ENCODE assay signal across 8 mouse cellular contexts in the genomic region with DNA sequence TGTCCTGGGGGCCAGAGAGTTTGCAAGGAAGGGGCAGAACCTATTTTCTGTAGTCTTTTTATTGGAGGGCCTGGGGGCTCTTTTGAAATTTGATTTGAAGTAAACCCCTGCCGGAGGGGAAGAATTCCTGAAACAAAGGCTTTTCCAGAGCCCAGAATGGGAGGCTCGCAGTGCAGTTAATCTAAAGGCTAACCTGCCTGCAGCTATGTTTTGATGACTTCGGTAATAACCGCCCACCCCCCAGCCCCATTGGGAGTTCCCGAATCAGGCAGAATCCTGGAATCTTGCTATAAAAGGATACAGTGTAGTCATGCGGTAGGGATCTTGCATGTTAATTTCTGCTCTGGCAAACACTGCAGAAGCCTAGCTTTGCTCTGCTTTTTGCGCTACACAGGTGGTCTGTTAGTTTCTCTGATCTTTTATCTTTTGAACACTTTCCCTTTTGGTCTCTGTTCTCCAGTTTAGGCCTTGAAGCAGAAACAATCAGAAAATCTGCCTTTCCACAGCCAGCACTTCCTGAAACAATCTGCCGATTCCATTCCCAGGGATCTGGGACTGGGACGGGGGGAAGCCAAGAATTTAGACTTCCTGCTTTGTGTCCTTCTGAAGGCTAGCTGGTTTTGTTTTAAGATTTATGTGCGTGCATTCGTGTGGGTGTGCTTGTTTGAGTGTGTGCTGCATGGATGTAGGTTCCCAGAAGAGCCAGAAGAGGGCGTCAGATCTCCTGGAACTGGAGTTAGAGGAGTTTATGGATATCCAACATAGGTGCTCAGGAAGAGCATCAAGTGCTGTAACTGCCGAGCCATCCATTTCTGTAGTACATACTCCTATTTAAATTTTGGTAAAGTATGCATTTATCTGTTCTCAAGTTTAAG. TPM values are rescaled to one million over a fixed set of nuclear protein-coding genes. Genes with fewer than 3 reads are reported as not detected.
DNase-seq lines count a peak whose midpoint lies in the region; ATAC-seq and TF ChIP-seq lines count a peak whose summit lies in the region.

No protein-coding gene starts in this region.

- no peak for ATAC-seq in kidney, postnatal 0 days (replicated peaks; ENCODE audit: low FRiP score, low read depth)
- ATAC-seq in heart, embryonic 15.5 days (replicated peaks; ENCODE audit: insufficient number of reproducible peaks, insufficient read depth, low FRiP score, low read depth): no peak

- TF ChIP-seq CTCF in kidney, postnatal 0 days (IDR thresholded peaks at IDR 0.05; ENCODE audit: low read depth): peak; percentile 60
- no peak for TF ChIP-seq CTCF in cortical plate, adult 2 months (IDR thresholded peaks at IDR 0.05; ENCODE audit: extremely low read depth, insufficient read depth, low read length)

- peak overlapping the region; percentile 70 for H3K4me3 ChIP-seq in kidney, postnatal 0 days (replicated peaks; ENCODE audit: low read depth, low read length)
- H3K4me3 ChIP-seq in cortical plate, adult 2 months (ENCODE audit: insufficient read depth, low read length): peak overlapping the region; percentile 98
- peak overlapping the region; percentile 69 for H3K4me3 ChIP-seq in heart, embryonic 15.5 days

- H3K27ac ChIP-seq in kidney, postnatal 0 days: peak overlapping the region; percentile 42; the same call in 1 of the 2 replicates
- H3K27ac ChIP-seq in cortical plate, adult 2 months (ENCODE audit: insufficient read depth, low read length): no peak overlapping the region
- peak overlapping the region; percentile 82 for H3K27ac ChIP-seq in heart, embryonic 15.5 days

- TF ChIP-seq POLR2A in cortical plate, adult 2 months (IDR thresholded peaks at IDR 0.05; ENCODE audit: extremely low read depth, insufficient read depth, low read length): no peak

- 20% methylated on average over 13 of the region's 13 CpGs for WGBS in kidney, postnatal 0 days
- 18% methylated on average over 13 of the region's 13 CpGs for WGBS in heart, embryonic 15.5 days

- DNase-seq in kidney, postnatal 0 days (ENCODE audit: low spot score): peak; percentile 58
- no peak for DNase-seq in kidney, adult 11 months
- DNase-seq in liver: peak; percentile 31
- peak; percentile 51 for DNase-seq in retina, postnatal 1 day
- no peak for DNase-seq in adrenal gland, postnatal 36 days
- no peak for DNase-seq in cerebellum, adult 11 months

- no peaks in the 10 kb centered on the region for H3K27me3 ChIP-seq in kidney, postnatal 0 days (ENCODE audit: insufficient read depth, low read length)
- H3K27me3 ChIP-seq in heart, embryonic 15.5 days: no peaks in the 10 kb centered on the region

- no peak overlapping the region for H3K9ac ChIP-seq in kidney, postnatal 0 days (ENCODE audit: low read depth, low read length)
- H3K9ac ChIP-seq in heart, embryonic 15.5 days: peak overlapping the region; percentile 74; the same call in 1 of the 2 replicates

- H3K4me2 ChIP-seq in kidney, postnatal 0 days (ENCODE audit: low read length): peak overlapping the region; percentile 100
- peak overlapping the region; percentile 94 for H3K4me2 ChIP-seq in heart, embryonic 15.5 days

- peaks cover 12% of the 10 kb centered on the region for H3K4me1 ChIP-seq in kidney, postnatal 0 days (replicated peaks; ENCODE audit: insufficient read depth, low read length)
- no peaks in the 10 kb centered on the region for H3K4me1 ChIP-seq in cortical plate, adult 2 months (ENCODE audit: control insufficient read depth, insufficient read depth, low read length)
- peaks cover 37% of the 10 kb centered on the region for H3K4me1 ChIP-seq in heart, embryonic 15.5 days (replicated peaks)

- no peaks in the 10 kb centered on the region for H3K36me3 ChIP-seq in kidney, postnatal 0 days (ENCODE audit: insufficient read depth, low read length)
- H3K36me3 ChIP-seq in heart, embryonic 15.5 days: no peaks in the 10 kb centered on the region

- H3K9me3 ChIP-seq in kidney, postnatal 0 days (replicated peaks; ENCODE audit: low read length): no peaks in the 10 kb centered on the region
- no peaks in the 10 kb centered on the region for H3K9me3 ChIP-seq in heart, embryonic 15.5 days (replicated peaks)

RNA-seq across cellular contexts. Expression of a gene that starts 2.2 kb away (rescaled TPM):
- 24.0 and 26.8 TPM in 2 replicates for polyA plus RNA-seq in kidney, postnatal 0 days (2015; fragmentation: Nextera tagmentation; extraction: Ambion mirVana)
- polyA plus RNA-seq in cortical plate, adult 2 months (2012; rRNA removed): 56.9 and 63.8 TPM in 2 replicates
- 42.1 and 52.3 TPM in 2 replicates for polyA plus RNA-seq in heart, embryonic 15.5 days (2015; fragmentation: Nextera tagmentation; extraction: Ambion mirVana)
- 1 to 10 TPM; 7.9 to 10.0 TPM for total RNA-seq in adrenal gland, postnatal 36 days (2021)

RNA-seq across cellular contexts. Expression of a gene that starts 34.4 kb away (rescaled TPM):
- polyA plus RNA-seq in kidney, postnatal 0 days (2015; fragmentation: Nextera tagmentation; extraction: Ambion mirVana): 8.5 and 9.2 TPM in 2 replicates
- polyA plus RNA-seq in cortical plate, adult 2 months (2012; rRNA removed): 11.1 and 12.2 TPM in 2 replicates
- polyA plus RNA-seq in heart, embryonic 15.5 days (2015; fragmentation: Nextera tagmentation; extraction: Ambion mirVana): 4.1 and 6.3 TPM in 2 replicates
- 1 to 10 TPM; 1.6 to 3.1 TPM for total RNA-seq in adrenal gland, postnatal 36 days (2021)

RNA-seq across cellular contexts. Expression of a gene that starts 46.2 kb away (rescaled TPM):
- 39.6 and 44.7 TPM in 2 replicates for polyA plus RNA-seq in kidney, postnatal 0 days (2015; fragmentation: Nextera tagmentation; extraction: Ambion mirVana)
- 55.5 and 58.2 TPM in 2 replicates for polyA plus RNA-seq in cortical plate, adult 2 months (2012; rRNA removed)
- 32.5 and 34.6 TPM in 2 replicates for polyA plus RNA-seq in heart, embryonic 15.5 days (2015; fragmentation: Nextera tagmentation; extraction: Ambion mirVana)
- 10 to 100 TPM; 74.0 to 86.9 TPM for total RNA-seq in adrenal gland, postnatal 36 days (2021)

Comparison
In these comparisons a context has a peak if more than half of its experiments do, and no peak if none do; other contexts are left out.
1. DNase-seq: peak in kidney, postnatal 0 days (single experiment), liver (single experiment) and retina, postnatal 1 day (single experiment); none in kidney, adult 11 months (single experiment), adrenal gland, postnatal 36 days (0 of 2) and cerebellum, adult 11 months (single experiment).
2. Peak in every context shown above with its lines, with median percentiles within 50 percentile points of each other: H3K4me3 ChIP-seq.